Mouse (Mus musculus) embryo, embryonic 11 days (tissue): Measurements from ENCODE around the gene Gm20765.
"Not testable (repeated sequence)": the region's sequence is repeated elsewhere in the genome, so short reads cannot be mapped to it uniquely, and the experiment has no call there.

Experiments used
- DNase-seq: peaks from one replicate; pipeline ENCODE4 v3.0.0-alpha.2; 2015

Gene Gm20765

DNA sequence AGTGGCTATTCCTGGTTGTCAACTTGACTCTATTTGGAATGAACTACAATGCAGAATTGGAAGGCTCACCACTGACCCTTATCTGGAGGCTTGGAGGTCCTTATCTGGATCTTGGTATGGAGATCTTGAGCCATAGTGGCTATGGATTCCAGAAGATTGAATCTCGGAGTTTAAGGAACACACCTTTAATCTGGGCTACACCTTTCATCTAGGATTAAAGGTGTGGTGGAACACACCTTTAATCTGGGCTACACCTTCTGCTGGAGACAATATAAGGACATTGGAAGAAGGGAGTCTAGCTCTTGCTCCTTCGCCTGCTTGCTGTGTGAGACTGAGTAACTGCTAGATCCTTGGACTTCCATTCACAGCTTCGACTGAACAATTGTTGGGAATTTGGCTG, at the start of gene Gm20765:
TSS of gene Gm20765 (plus strand) at position 301 of the 400 bp plus-strand sequence.
- DNase-seq, result not testable (repeated sequence)

DNA sequence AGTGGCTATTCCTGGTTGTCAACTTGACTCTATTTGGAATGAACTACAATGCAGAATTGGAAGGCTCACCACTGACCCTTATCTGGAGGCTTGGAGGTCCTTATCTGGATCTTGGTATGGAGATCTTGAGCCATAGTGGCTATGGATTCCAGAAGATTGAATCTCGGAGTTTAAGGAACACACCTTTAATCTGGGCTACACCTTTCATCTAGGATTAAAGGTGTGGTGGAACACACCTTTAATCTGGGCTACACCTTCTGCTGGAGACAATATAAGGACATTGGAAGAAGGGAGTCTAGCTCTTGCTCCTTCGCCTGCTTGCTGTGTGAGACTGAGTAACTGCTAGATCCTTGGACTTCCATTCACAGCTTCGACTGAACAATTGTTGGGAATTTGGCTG, 42.6 kb upstream of the Gm20765 start, which contains the start of gene Gm21293:
TSS of gene Gm21293 (plus strand) at position 301 of the 400 bp plus-strand sequence.
- not testable (repeated sequence) for DNase-seq

DNA sequence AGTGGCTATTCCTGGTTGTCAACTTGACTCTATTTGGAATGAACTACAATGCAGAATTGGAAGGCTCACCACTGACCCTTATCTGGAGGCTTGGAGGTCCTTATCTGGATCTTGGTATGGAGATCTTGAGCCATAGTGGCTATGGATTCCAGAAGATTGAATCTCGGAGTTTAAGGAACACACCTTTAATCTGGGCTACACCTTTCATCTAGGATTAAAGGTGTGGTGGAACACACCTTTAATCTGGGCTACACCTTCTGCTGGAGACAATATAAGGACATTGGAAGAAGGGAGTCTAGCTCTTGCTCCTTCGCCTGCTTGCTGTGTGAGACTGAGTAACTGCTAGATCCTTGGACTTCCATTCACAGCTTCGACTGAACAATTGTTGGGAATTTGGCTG, 34.1 kb upstream of the Gm20765 start, which contains the start of gene Gm6763:
TSS of gene Gm6763 (plus strand) at position 301 of the 400 bp plus-strand sequence.
- DNase-seq, result not testable (repeated sequence)

DNA sequence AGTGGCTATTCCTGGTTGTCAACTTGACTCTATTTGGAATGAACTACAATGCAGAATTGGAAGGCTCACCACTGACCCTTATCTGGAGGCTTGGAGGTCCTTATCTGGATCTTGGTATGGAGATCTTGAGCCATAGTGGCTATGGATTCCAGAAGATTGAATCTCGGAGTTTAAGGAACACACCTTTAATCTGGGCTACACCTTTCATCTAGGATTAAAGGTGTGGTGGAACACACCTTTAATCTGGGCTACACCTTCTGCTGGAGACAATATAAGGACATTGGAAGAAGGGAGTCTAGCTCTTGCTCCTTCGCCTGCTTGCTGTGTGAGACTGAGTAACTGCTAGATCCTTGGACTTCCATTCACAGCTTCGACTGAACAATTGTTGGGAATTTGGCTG, 25.6 kb upstream of the Gm20765 start, which contains the start of gene Gm8764:
TSS of gene Gm8764 (plus strand) at position 301 of the 400 bp plus-strand sequence.
- not testable (repeated sequence) for DNase-seq

DNA sequence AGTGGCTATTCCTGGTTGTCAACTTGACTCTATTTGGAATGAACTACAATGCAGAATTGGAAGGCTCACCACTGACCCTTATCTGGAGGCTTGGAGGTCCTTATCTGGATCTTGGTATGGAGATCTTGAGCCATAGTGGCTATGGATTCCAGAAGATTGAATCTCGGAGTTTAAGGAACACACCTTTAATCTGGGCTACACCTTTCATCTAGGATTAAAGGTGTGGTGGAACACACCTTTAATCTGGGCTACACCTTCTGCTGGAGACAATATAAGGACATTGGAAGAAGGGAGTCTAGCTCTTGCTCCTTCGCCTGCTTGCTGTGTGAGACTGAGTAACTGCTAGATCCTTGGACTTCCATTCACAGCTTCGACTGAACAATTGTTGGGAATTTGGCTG, 17.1 kb upstream of the Gm20765 start, which contains the start of gene Gm21304:
TSS of gene Gm21304 (plus strand) at position 301 of the 400 bp plus-strand sequence.
- not testable (repeated sequence) for DNase-seq

DNA sequence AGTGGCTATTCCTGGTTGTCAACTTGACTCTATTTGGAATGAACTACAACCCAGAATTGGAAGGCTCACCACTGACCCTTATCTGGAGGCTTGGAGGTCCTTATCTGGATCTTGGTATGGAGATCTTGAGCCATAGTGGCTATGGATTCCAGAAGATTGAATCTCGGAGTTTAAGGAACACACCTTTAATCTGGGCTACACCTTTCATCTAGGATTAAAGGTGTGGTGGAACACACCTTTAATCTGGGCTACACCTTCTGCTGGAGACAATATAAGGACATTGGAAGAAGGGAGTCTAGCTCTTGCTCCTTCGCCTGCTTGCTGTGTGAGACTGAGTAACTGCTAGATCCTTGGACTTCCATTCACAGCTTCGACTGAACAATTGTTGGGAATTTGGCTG, 8.6 kb upstream of the Gm20765 start, which contains the start of gene Gm21312:
TSS of gene Gm21312 (plus strand) at position 301 of the 400 bp plus-strand sequence.
- DNase-seq, result not testable (repeated sequence)

DNA sequence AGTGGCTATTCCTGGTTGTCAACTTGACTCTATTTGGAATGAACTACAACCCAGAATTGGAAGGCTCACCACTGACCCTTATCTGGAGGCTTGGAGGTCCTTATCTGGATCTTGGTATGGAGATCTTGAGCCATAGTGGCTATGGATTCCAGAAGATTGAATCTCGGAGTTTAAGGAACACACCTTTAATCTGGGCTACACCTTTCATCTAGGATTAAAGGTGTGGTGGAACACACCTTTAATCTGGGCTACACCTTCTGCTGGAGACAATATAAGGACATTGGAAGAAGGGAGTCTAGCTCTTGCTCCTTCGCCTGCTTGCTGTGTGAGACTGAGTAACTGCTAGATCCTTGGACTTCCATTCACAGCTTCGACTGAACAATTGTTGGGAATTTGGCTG, 8.4 kb downstream of the Gm20765 start, which contains the start of gene Gm4340:
TSS of gene Gm4340 (plus strand) at position 301 of the 400 bp plus-strand sequence.
- DNase-seq, result not testable (repeated sequence)

DNA sequence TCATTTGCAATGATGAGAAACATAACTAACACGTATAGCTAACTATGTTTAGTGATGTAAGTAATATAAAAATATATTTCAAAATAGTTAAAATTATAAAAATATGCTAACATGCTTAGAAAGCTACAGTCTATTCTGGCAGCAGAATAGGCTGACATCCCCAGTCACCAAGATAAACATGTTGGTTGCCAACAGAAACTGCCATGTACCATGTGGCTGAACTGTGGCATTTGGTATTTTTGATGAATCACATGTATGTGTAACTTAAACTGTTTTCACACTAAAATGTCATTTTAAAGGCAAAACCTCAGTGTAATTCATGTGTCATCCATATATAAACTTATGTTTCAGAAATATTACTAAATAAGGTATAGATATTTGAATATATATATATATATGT, 24.3 kb downstream of the Gm20765 start:
- no peak for DNase-seq

DNA sequence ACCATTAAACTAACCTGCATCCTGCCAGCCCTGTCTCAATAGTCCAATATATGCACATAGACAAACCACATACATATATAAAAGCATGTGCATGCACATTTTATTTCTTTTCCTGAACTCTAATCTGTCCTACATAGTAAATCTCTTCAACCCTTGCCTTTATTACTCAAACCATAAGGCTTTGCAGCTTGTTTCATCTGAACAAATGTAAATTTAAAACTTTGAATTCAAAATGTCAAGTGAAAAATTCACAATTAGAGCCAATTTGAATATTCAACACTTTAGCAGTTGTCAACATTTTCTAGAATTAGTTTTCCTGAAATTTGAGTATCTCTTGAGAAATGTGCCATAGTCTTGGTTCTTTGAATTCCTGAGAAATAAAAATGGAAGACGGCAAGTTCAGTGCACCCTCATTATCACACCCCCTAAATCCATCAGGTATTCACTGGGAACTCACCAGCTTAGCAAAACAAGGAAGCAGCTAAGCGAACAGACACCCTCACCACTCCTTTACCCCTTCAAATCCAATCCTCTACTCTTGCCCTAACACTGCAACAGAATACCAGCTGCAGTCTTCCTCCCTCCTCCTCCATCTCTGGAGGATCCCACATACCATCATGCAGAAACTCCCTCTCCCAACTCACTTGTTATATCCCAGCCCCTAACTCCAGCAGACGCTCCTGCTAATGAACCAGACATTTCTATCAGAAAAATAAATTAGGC, 25.1 kb downstream of the Gm20765 start:
- DNase-seq, result no peak

DNA sequence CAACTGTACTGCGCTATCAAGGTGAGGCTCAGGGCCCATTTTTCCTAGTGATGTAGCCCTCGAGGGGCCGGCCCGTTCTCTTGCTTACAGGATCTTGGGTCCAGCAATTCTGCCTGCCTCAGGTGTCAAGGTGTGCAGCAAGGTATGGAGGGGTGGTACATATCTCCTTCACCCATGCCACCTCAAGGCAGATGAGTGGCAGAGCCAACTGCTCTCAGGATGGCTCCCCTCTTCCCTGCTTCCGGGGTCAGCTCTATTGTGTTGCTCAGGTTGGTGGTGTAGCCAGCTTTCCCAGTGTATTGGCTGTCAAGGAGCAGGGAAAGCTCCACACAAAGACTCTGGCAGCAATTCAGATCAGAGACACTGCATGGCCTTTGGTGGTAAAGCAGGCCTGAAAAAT, 29.2 kb downstream of the Gm20765 start:
- no peak for DNase-seq

DNA sequence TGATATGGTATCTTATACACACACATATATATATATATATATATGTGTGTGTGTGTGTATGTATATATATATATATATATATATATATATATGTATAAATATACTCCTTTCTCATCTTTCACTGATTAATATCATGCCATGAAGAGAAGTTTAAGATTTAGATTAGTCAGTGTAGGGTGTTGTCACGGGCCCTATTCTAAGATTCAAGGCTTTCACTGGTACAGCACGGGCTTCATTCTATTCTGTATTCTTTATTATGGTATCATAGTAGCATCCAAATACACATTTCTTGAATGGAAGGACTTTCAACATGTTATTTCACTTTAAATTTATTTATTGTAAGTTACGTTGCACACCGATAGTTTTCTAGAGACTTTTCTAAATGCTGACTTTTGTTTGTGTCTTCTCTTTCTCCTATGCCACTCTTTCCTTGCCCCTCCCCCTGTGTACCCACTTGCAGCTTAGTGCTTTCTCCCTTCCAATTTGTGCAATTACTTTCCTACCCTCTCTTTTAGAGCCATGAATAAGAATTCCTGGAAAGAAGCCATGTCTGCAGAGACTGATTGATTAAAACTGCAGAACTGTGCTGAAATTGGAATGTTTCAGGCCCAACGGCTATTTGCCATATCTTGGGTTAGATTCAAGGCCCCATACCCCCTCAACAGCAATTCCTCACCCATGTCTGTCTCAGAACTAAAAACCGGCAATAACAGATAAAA, 35.1 kb downstream of the Gm20765 start:
- DNase-seq, result no peak
